Mouse (Mus musculus) right cerebral cortex, adult 18-20 months (tissue): ENCODE measurements at regions not wholly inside any gene's neighbourhood (a gene's known extent, or its start where the extent isn't known, plus 50 kb on each side); places are given as distances from the start of the nearest gene placed in this dataset.
A peak's percentile ranks its signal among the peaks of the same experiment; 100 is the strongest.

ENCODE experiments used
- DNase-seq: peaks from one replicate; pipeline ENCODE4 v3.0.0; 2022; ENCODE audit warnings: mixed read lengths

- no peak for DNase-seq
These were observed 71.4 kb downstream of the Emp1 start for GRCm38 (mm10) chr6:135433753-135434152.

- DNase-seq, result no peak
These were observed 74.0 kb downstream of the Emp1 start for GRCm38 (mm10) chr6:135436315-135436714.

- DNase-seq, result no peak
These were observed 75.9 kb downstream of the Emp1 start for GRCm38 (mm10) chr6:135438271-135438670.

GRCm38 (mm10) chr6:135441126-135441871, 79.0 kb downstream of the Emp1 start:
- peak; percentile 78 for DNase-seq

- peak; percentile 91 for DNase-seq
These were observed 82.3 kb downstream of the Emp1 start for GRCm38 (mm10) chr6:135444661-135445060.

GRCm38 (mm10) chr6:135445070-135445469, 82.7 kb downstream of the Emp1 start:
- peak; percentile 18 for DNase-seq

- DNase-seq, result no peak
These were observed 85.5 kb downstream of the Emp1 start for GRCm38 (mm10) chr6:135447801-135448200.

DNA sequence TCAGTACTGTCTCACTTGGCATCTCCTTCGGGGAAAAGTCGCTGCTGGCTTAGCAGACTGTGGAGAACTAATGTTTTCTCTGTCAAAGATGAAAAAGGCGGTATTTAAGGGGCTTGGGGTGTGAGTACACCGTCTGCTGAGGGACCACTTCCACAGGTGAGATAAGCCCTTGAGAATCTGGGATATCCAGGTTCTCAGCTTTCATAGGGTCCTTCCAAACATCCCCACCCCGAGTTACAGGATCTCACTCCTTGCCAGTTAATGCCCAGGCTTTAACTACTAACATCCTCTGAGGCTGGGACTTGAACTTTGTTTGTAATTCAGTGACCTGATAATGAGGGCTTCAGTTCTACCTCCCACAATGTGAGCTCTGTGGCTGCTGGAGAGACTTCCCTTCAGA, 86.9 kb downstream of the Emp1 start:
- DNase-seq, result no peak

- DNase-seq, result no peak
These were observed 88.2 kb downstream of the Emp1 start for GRCm38 (mm10) chr6:135450573-135450972.

DNA sequence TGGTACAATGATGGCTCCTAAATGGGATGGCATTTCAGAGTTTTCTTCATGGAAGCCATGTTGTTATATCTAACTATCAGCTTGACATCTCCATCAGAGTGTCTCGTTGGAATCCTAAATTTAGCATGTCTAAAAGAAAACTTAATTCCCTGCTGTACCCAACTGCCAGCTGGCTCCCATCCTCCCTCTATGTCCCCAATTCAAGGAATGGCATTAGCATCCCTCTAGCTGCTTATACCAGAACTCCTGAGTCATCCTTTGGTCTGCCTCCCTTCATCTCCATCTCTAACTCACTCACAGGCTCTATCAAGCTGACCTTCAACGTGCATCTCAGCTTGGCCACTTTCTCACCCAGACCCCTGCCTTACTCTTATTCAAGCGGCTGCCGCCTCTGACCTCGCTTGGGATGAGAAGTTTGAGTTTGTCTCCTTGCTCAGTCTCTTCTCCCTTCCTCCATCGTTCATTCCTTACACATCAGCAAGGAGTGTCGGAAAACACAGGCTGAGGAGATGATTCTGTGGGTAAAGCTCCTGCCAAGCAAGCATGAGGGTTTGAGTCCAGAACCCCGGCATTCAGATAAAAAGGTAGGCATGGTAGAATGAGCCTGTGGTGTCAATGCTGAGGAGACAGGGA, 88.9 kb downstream of the Emp1 start:
- no peak for DNase-seq

DNA sequence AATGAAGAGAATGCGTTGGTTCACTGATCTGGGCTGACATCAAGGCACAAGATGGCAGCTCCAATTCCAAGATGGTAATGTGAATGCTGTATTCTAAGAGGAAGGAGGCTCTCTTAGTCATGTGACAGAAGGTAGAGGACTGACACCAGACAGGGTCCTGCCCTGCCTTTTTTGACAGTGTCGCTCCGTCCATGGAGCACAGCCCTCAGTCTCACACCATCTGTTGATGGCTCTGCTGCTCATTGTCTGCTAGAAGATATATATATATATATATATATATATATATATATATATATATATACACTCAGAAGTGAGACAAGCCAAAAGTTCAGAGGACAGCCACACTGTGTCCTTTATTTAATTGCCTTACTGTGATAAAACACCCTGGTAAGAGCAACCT, 90.7 kb downstream of the Emp1 start:
- DNase-seq, result no peak

DNA sequence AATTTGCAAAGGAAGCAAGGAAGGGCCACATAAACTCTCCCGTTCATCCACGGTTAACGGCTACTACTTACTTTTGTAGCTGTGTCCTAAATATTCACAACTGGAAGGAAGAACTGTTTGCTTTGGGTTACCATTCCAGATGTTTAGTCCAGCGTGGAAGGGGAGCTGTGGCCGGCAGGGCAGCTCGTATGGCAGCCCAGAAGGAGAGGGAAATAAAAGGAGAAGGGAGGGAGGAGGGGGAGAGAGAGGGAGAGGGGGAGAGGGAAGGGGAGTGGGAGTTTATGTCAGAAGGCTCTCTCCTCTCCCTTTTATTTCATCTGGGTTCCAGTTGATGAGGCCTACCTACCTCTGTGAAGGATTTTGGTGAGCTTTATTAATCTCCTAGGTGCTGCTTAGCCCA, 110.2 kb downstream of the Emp1 start:
- no peak for DNase-seq

- no peak for DNase-seq
These were observed 110.8 kb downstream of the Emp1 start for GRCm38 (mm10) chr6:135473146-135473545.

DNA sequence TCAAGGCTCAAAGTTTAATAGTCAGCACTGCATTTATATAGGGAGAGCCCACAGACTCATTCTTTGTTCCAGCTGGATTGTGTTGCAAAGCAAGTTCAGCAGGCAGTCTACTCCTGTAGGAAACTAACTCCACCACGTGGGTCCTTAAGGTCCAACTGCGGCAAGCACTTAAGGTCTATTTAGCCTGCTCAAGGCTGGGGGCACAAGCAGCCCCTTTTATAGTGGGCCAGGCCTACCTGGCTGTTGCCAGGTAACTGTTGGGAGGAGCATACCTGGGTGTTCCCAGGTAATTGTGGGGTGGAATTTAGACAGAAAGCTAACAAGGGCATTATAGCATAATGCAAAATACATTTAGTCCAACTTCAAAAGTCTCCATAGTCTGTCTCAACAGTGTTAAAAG, 126.5 kb downstream of the Emp1 start:
- DNase-seq, result no peak

DNA sequence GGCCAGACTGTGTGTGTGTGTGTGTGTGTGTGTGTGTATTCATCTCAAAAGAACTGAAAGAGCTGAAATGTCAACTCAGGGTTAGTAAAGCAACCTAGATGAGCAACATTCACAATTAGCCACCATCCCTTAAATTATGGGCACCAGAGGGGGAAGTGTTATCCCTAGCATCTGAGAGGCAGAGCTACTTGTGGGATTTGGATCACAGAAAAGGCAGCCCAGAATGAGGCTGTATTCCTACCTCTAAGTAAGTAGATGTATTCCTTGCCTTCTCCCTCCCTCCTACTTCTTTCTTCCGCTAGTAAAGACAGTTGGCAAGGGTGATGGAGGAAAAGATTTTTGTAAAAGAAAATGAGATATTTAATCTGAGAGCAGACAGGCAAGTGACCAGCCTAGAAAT, 131.6 kb downstream of the Emp1 start:
- DNase-seq, result no peak

GRCm38 (mm10) chr6:135495841-135496240, 133.5 kb downstream of the Emp1 start:
- DNase-seq, result no peak

GRCm38 (mm10) chr6:135498592-135498991, 136.2 kb downstream of the Emp1 start:
- DNase-seq, result no peak

DNA sequence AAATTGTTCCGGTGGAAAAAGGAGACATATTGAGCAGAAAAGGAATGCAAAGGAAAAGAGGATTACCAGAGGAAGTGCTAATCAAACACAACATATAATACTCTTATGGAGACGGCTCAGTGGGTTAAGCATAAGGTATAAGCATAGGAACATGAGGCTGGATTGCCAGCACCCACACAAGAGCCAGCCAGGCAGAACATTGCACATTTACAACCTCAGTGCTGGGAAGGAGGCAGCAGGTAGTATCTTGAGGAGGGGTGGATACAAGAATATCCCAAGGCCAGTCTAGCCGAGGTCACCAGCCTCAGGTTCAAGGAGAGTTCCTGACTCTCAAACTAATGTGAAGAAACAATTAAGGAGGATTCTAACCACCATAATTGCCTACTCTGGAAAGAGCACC, 138.0 kb downstream of the Emp1 start:
- peak; percentile 28 for DNase-seq

GRCm38 (mm10) chr6:135501791-135502190, 139.4 kb downstream of the Emp1 start:
- no peak for DNase-seq

DNA sequence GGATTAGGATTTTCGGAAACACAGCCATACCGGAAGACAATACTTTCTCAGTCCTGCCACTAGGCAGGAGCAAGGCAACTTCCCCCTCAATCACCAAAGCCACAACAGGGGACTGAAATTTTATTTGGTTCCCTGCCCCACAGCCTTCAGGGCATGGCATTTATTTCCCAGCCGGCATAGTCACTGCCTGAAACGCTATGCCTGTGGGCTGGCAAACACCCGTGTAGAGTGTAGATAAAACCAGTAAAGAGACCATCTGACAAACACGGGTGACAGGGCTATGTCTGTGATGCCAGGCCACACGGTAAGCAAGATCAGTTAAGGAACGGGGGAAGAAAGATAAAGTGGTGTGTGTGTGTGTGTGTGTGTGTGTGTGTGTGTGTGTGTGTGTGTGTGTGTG, 140.1 kb downstream of the Emp1 start:
- no peak for DNase-seq

DNA sequence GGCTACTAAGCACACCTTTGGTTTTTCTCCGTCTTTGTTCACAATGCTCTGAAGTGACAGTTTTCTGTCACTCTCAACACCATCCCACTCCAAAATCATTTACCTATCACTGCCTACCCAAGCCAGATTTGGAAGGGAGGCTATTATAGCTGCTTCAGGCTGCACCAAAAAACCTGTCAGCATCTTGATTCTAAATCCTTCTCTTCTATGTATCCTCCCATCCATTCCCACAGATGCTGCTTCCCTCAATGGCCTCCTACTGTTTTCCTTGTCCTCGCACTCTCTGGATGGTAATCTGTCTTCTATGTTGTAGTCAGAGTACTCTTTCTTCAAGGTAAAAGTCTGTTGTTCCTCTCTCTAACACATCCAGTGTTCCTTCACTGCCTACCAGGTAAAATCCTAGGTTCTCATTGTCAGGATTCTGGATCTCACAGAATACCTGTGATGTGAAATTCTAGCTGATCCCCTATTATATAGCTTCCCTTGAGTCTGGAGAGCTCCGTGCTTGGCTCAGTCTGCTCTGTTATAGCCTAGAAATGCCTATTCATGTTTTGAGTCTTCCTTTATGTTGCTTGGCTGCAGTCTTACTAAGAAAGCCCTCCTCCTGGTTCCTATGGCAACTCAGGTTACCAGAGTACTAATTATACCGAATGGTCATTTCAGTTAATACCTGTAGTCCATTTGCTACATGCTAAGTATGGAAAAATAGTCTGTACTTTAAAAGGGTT, 156.5 kb downstream of the Emp1 start:
- no peak for DNase-seq

DNA sequence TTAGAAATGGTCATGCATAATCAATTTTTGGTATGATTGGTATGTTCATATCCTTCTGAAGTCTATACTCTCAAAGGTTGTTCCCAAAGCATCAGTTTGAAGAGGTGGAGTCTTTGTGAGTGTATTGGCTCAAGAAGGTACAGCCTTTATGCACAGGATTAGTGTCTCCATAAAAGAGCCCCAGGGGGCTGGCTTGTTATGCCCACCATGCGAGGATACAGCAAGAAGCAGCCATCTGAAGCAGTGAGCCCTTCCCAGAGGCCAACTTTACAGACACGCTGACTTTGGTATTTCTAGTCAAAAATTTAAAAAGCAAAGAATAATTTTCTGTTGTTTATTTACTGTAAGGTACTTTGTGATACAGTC, 157.1 kb downstream of the Emp1 start:
- no peak for DNase-seq

GRCm38 (mm10) chr6:135520868-135521267, 158.5 kb downstream of the Emp1 start:
- DNase-seq, result no peak

DNA sequence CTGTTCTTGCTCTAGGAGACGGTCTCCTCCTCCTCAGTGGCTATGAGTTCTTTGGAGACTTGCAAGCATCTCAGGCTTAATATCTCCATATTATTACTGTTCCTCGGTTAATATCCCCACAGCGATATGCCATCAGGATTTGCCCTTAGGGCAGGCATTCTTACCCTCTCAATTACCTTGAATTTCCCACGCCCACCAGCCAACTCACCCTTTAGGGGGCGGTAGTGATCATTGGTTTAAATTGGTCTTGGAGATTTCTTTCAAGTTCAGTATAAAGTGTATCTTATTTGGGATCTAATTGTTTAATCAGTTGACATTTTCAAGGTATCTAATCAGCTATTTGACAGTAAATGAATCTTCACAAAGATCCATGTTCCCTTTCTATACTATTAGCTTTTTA, 162.5 kb downstream of the Emp1 start:
- no peak for DNase-seq
